Mouse (Mus musculus) spleen, adult 2 months (tissue): Measurements from ENCODE around the gene Spag4. TPM values are rescaled to one million over a fixed set of nuclear protein-coding genes. Genes with fewer than 3 reads are reported as not detected.
A peak's percentile ranks its signal among the peaks of the same experiment; 100 is the strongest.

Experiments used
- DNase-seq, 2 experiments: peaks; one replicate each; pipeline versions ENCODE4 v3.0.0 to v3.0.0-alpha.2; 2012 to 2021; ENCODE audit warnings: low spot score in 2 of 2, low read depth in 1 of 2
- H3K27ac ChIP-seq: fragments of 200-500 bp; 2 replicates; pipeline ENCODE4 v1.5.1; 2012; ENCODE audit warnings: low read length, inconsistent platforms; ENCODE audit not compliant: insufficient read depth
- H3K27me3 ChIP-seq: fragments of 200-500 bp; 2 replicates; pipeline ENCODE4 v1.6.1; 2012; ENCODE audit warnings: mild to moderate bottlenecking, moderate library complexity, low read length, inconsistent platforms; ENCODE audit not compliant: control insufficient read depth, insufficient read depth
- H3K36me3 ChIP-seq: fragments of 200-500 bp; 2 replicates; pipeline ENCODE4 v1.6.1; 2012; ENCODE audit warnings: mild to moderate bottlenecking, low read length, inconsistent platforms; ENCODE audit not compliant: control insufficient read depth, insufficient read depth
- H3K4me1 ChIP-seq: fragments of 200-500 bp; 2 replicates; pipeline ENCODE4 v1.6.1; 2011; ENCODE audit warnings: inconsistent platforms; ENCODE audit not compliant: control insufficient read depth, insufficient read depth, insufficient read length
- H3K4me3 ChIP-seq: fragments of 200-500 bp; 2 replicates; pipeline ENCODE4 v1.5.1; 2011; ENCODE audit warnings: mild to moderate bottlenecking, inconsistent platforms; ENCODE audit not compliant: insufficient read depth, insufficient read length; ENCODE audit errors: extremely low read depth
- CTCF ChIP-seq: fragments of 200-500 bp; IDR thresholded peaks from 2 replicates; pipeline ENCODE4 v1.5.1; 2011; ENCODE audit warnings: mild to moderate bottlenecking, inconsistent platforms; ENCODE audit not compliant: insufficient read depth, insufficient read length, insufficient replicate concordance; ENCODE audit errors: extremely low read depth
- POLR2A ChIP-seq: fragments of 200-500 bp; IDR thresholded peaks from 2 replicates; pipeline ENCODE4 v1.6.1; 2011; ENCODE audit warnings: low read depth, low read length, inconsistent platforms
- WGBS: fragments of 180-500 bp; shearing (Covaris S2); methylation state at CpG from one replicate; pipeline ENCODE4 v1.1.7; 2018; 5-methylcytosine and 5-hydroxymethylcytosine counted together
- polyA plus RNA-seq: library from polyadenylated mRNA; depleted of rRNA; stranded (reverse); fragments of >200 nt; gene quantifications from 2 replicates; pipeline ENCODE4 v1.2.3, GENCODE M21; 2012; rRNA removed

Spag4 gene
- polyA plus RNA-seq = 0.74 and 0.90 TPM in 2 replicates

DNA sequence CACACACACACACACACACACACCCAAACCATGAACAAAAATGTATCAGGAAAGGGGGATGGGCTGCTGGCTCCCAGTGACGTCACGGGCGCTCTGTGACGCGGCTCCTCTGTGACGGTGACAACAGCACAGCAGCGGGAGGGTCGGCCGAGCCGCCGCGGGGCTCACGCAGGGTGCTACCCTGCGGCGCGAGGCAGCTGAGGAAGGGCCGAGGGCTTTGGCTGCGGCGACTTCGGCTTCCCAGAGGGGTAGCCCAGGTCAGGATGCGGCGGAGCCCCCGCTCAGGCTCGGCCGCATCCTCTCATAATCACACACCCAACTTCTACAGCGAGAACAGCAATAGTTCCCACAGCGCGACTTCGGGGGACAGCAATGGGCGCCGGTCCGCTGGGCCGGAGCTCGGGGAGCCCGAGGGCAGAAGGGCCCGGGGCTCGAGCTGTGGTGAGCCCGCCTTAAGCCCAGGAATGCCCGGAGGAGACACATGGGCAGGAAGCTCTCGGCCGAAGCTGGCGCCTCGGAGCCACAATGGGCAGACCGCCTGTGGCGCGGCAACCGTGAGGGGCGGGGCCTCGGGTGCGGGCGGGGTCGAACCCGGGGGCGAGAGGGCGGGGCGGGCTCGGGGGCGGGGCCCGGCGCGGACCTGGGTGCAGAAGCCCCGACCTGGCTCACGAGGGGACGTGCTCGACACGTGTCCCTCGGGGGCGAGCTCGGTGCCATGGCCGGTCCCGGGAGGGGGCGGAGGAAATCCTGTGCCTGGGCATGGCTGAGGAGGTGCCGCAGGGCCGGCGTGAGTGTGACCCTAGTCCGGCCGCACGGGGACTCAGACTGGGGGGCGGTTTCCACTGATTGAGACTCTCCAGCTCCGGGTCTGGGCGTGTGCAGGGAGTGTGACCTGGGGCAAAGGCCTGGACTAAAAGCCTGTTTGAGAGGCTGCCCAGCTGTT, at the start of gene Spag4:
Gene Spag4, plus strand, starts transcription at position 77 of the 943 bp plus-strand sequence.
- TF ChIP-seq POLR2A (no peak), CTCF (no peak)
- DNase-seq = peak; percentile 47 to 66
- H3K27me3 ChIP-seq = no peaks in the 10 kb centered on the region
- 0 out of 2 replicates have a peak, but pooled peaks cover 3% of the 10 kb centered on the region for H3K4me1 ChIP-seq
- H3K36me3 ChIP-seq = no peaks in the 10 kb centered on the region
- WGBS = 1% methylated on average over 79 of the region's 81 CpGs
- peak within 1 kb of the TSS; percentile 80 for H3K4me3 ChIP-seq
- peak within 1 kb of the TSS; percentile 20; the same call in 1 of the 2 replicates for H3K27ac ChIP-seq

- H3K4me3 ChIP-seq = no peak overlapping the region
- H3K27me3 ChIP-seq = no peaks in the 10 kb centered on the region
- TF ChIP-seq CTCF (no peak), POLR2A (no peak)
- no peaks in the 10 kb centered on the region for H3K4me1 ChIP-seq
- no peak overlapping the region for H3K27ac ChIP-seq
- H3K36me3 ChIP-seq = peaks cover 33% of the 10 kb centered on the region
- no peak for DNase-seq
- 94% methylated on average over 3 of the region's 3 CpGs for WGBS
Observed at GRCm38 (mm10) chr2:156018106-156018505, 46.9 kb upstream of the Spag4 start.

- Histone ChIP-seq H3K36me3 (peaks cover 12% of the 10 kb centered on the region), H3K4me1 (no peaks in the 10 kb centered on the region), H3K27ac (no peak overlapping the region), H3K27me3 (no peaks in the 10 kb centered on the region), H3K4me3 (no peak overlapping the region)
- no peak for DNase-seq
- no peak for TF ChIP-seq POLR2A
- WGBS = 81% methylated on average over 8 of the region's 8 CpGs
Observed at GRCm38 (mm10) chr2:156021219-156021618, 43.8 kb upstream of the Spag4 start.

DNA sequence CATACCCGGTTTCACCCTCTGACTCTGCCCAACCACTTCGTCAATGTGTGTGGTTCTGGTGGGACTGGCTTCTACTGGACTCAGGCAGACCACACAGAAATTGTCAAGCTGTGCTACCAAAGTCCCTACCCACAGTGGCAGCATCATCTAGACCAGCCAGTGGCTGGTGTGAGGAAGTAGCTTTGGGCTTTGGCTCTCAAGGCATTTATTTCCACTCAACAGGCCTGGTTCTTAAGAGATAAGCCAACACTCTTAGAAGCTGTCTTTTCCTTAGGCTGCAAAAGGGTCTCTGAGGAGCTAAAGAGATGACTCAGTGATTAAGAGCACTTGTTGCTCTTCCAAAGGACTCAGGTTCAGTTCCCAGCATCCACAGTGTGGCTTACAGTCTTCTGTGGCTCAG, 43.2 kb upstream of the Spag4 start:
- Histone ChIP-seq H3K27ac (no peak overlapping the region), H3K4me3 (no peak overlapping the region), H3K36me3 (peaks cover 8% of the 10 kb centered on the region), H3K4me1 (no peaks in the 10 kb centered on the region), H3K27me3 (no peaks in the 10 kb centered on the region)
- WGBS = 82% methylated on average over 2 of the region's 2 CpGs
- no peak for DNase-seq
- TF ChIP-seq CTCF (no peak), POLR2A (no peak)

DNA sequence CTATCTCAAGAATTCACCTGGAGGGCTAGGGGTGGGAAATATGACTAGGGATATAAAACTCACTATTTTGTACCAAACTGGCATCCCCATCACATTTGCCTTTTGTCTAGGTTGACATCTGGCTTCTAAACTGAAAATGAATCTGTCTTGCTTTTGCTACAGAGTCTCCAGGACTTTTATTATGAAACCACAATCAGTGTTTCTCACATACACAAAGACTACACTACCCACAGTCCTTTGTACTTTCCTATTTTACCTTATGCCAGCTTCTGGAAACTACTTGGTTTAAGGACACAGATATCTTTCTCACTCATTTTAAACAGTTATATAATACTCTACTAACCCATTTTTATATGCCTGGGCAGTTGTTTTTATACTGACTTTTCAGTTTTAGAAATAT, 39.5 kb upstream of the Spag4 start:
- Histone ChIP-seq H3K27ac (no peak overlapping the region), H3K27me3 (no peaks in the 10 kb centered on the region), H3K4me3 (no peak overlapping the region), H3K4me1 (no peaks in the 10 kb centered on the region), H3K36me3 (no peaks in the 10 kb centered on the region)
- no peak for DNase-seq
- no peak for TF ChIP-seq CTCF
- TF ChIP-seq POLR2A = no peak

- WGBS = 82% methylated on average over 3 of the region's 3 CpGs
- no peak overlapping the region for H3K4me3 ChIP-seq
- no peaks in the 10 kb centered on the region for H3K27me3 ChIP-seq
- no peaks in the 10 kb centered on the region for H3K36me3 ChIP-seq
- no peak overlapping the region for H3K27ac ChIP-seq
- no peak for TF ChIP-seq CTCF
- no peak for TF ChIP-seq POLR2A
- no peak for DNase-seq
- H3K4me1 ChIP-seq = no peaks in the 10 kb centered on the region
Observed at GRCm38 (mm10) chr2:156039390-156039789, 25.6 kb upstream of the Spag4 start.

DNA sequence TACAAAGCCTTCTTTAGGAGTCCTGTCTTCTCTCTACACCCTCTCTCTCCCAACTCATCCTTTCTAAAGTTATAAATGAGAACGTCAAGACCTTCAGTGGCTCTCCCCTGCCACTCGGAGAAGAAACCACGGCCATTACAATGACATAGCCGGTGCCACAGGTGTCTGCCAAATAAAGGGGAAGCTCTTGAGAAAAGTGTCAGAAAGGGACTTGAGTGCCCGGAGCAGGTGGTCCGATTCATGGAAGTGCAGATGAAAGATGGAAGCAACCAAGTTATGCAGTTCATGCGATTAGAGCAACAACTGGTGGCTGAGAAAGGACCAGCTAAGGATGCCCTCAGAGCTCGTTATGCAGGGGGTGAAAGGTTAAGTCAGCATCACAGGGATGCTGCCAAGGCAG, 22.1 kb upstream of the Spag4 start:
- 47% methylated on average over 8 of the region's 8 CpGs for WGBS
- Histone ChIP-seq H3K27ac (no peak overlapping the region), H3K36me3 (no peaks in the 10 kb centered on the region), H3K27me3 (0 out of 2 replicates have a peak, but pooled peaks cover 1% of the 10 kb centered on the region), H3K4me3 (no peak overlapping the region), H3K4me1 (peaks cover 4% of the 10 kb centered on the region; the same call in 1 of the 2 replicates)
- TF ChIP-seq POLR2A (no peak), CTCF (no peak)
- DNase-seq = no peak
